Mouse (Mus musculus) bone marrow, adult 2 months (tissue): ENCODE measurements at regions not wholly inside any gene's neighbourhood (a gene's known extent, or its start where the extent isn't known, plus 50 kb on each side); places are given as distances from the start of the nearest gene placed in this dataset.

Experiments
- H3K27ac ChIP-seq: fragments of 200-500 bp; 2 replicates; pipeline ENCODE4 v1.5.1; 2012; ENCODE audit warnings: low read depth, mild to moderate bottlenecking, control low read depth, inconsistent platforms, low read length; ENCODE audit not compliant: control insufficient read depth, poor library complexity, insufficient read depth
- H3K4me1 ChIP-seq: fragments of 200-500 bp; 2 replicates; pipeline ENCODE4 v1.6.1; 2011; ENCODE audit warnings: low read length; ENCODE audit not compliant: control insufficient read depth, insufficient read depth
- H3K4me3 ChIP-seq: fragments of 200-500 bp; replicated peaks from 2 replicates; pipeline ENCODE3; 2011; ENCODE audit warnings: mild to moderate bottlenecking, low read depth, low read length, control low read depth; ENCODE audit not compliant: control insufficient read depth
- CTCF ChIP-seq: fragments of 200-500 bp; IDR thresholded peaks from 2 replicates; pipeline ENCODE4 v1.5.1; 2011; ENCODE audit warnings: low read length, control low read depth; ENCODE audit not compliant: control insufficient read depth, insufficient read depth
- POLR2A ChIP-seq: fragments of 200-500 bp; IDR thresholded peaks from 2 replicates; pipeline ENCODE4 v1.6.1; 2011; ENCODE audit warnings: low read depth, mild to moderate bottlenecking, control low read depth, low read length, borderline replicate concordance; ENCODE audit not compliant: control insufficient read depth
- WGBS: fragments of 180-500 bp; shearing (Covaris S2); methylation state at CpG from one replicate; pipeline ENCODE4 v1.1.7; 2018; 5-methylcytosine and 5-hydroxymethylcytosine counted together

GRCm38 (mm10) chr4:95207783-95208182, 155.8 kb upstream of the Jun start:
- Histone ChIP-seq H3K27ac (no peak overlapping the region), H3K4me3 (no peak overlapping the region), H3K4me1 (peaks cover 19% of the 10 kb centered on the region)
- TF ChIP-seq CTCF (no peak), POLR2A (no peak)
- WGBS = 84% methylated on average over 5 of the region's 5 CpGs

DNA sequence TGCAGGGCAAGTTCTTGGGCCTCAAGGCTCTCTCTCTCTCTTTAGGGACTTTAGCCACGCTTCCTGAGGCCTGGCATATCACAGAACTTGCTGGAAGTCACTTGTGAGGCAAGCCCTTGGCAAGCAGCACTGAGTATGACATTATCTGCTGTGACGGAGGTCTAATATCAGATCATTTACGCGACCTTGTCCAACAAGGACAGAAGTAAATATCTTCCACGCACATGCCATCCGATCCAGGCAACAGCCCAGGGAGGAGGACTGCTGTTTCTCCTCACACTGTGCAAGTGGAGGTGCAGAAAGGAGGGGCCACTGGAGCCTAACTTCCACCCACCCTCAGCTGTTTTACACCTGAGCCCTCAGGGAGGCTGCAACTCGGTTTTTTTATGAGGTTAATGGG, 156.8 kb upstream of the Jun start:
- WGBS = 57% methylated on average over 7 of the region's 7 CpGs

DNA sequence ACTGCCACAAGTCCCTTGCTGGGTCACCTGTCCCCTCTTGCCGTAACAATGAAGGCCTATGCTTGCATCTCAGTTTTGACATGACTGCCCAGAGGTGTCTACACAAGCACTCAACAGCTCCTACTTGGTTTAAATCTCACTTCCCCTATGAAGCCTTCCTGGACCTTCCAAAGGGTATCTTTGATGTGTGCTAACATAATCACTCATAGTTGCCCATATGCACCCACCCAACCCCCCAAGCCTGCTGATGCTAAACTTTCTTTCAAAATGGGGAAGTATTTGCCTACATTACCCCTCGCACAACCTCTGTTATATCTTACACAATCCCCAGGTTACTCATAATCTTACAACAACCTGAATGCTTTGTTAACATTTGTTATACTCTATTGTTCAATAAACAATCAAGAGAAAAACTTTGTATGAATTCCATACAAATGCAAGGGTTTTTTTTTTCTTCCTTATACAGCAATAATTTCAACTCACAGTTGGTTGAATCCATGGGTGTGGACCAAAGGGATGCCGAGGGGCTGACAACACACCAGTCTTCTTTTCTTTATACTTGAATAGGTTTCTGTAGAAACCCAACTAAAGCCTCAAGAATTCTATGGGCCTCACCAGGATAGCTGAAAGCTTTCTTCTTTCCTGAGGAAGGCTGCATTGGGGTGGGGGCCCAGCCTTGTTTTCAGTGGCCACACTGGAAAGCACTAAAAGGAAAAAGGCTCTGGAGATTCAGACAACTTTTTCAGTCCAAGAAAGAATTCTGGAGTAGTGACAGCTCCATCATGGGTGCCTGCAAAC, 157.5 kb upstream of the Jun start:
- Histone ChIP-seq H3K4me1 (peaks cover 21% of the 10 kb centered on the region), H3K4me3 (no peak overlapping the region), H3K27ac (peak overlapping the region; percentile 50; the same call in 1 of the 2 replicates)
- TF ChIP-seq POLR2A (no peak), CTCF (no peak)
- WGBS = 38% methylated on average over 3 of the region's 3 CpGs

More for the DNA sequence above, 156.8 kb upstream of the Jun start:
- TF ChIP-seq POLR2A (no peak), CTCF (no peak)
- Histone ChIP-seq H3K4me3 (no peak overlapping the region), H3K27ac (peak overlapping the region; percentile 50; the same call in 1 of the 2 replicates), H3K4me1 (peaks cover 20% of the 10 kb centered on the region)

DNA sequence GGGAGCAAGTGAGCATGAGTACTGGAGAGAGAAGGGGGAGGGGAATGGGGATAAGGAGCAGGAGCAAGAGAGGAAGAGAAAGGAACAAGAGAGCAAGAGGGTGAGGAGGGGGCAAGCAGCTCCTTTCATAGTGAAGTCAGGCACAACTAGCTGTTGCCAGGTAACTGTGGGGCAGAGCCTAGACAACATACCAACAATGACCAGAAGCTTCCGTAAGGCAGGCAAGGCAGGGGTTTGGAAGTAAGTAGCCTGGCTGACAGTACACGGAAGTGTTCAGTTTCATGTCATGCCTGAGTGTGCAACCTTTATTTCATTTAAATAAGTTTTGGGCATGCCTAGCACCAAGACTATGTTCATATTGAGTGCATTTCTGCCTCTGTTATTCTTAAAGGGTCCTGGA, 160.5 kb upstream of the Jun start:
- Histone ChIP-seq H3K27ac (no peak overlapping the region), H3K4me1 (peaks cover 16% of the 10 kb centered on the region), H3K4me3 (no peak overlapping the region)
- 81% methylated on average over 2 of the region's 2 CpGs for WGBS
- TF ChIP-seq POLR2A (no peak), CTCF (no peak)

- peaks cover 16% of the 10 kb centered on the region for H3K4me1 ChIP-seq
- TF ChIP-seq POLR2A (no peak), CTCF (no peak)
- H3K4me3 ChIP-seq = no peak overlapping the region
- H3K27ac ChIP-seq = no peak overlapping the region
- 44% methylated on average over 3 of the region's 3 CpGs for WGBS
Observed at GRCm38 (mm10) chr4:95213026-95213425, 161.0 kb upstream of the Jun start.

DNA sequence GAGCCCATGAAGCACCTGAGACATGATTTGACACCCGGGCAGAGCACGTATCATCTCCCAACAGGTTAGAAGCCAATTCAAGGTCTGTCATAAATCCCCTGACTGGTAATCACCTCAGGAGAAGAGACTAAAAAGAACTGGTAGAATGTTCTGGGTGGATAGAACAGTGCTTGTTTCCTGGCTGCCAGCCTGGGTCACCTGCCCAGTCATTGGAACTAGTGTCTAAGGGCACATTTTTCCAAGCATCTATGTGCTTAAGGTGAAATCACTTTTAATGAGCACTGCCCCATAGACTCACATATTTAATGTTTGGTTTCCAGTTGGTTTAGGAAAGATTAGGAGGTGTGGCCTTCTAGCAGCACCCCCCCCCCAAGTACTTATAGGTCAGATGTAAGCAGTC, 162.0 kb upstream of the Jun start:
- WGBS = 92% methylated on average over 2 of the region's 2 CpGs
- H3K4me3 ChIP-seq = no peak overlapping the region
- H3K4me1 ChIP-seq = peaks cover 14% of the 10 kb centered on the region
- H3K27ac ChIP-seq = no peak overlapping the region
- TF ChIP-seq POLR2A = no peak
- TF ChIP-seq CTCF = no peak

GRCm38 (mm10) chr4:95215187-95215586, 163.2 kb upstream of the Jun start:
- peaks cover 9% of the 10 kb centered on the region for H3K4me1 ChIP-seq
- WGBS = 21% methylated on average over 7 of the region's 7 CpGs
- H3K27ac ChIP-seq = peak overlapping the region; percentile 85; the same call in 1 of the 2 replicates
- H3K4me3 ChIP-seq = no peak overlapping the region
- TF ChIP-seq POLR2A (no peak), CTCF (no peak)

GRCm38 (mm10) chr4:95230461-95230860, 178.4 kb upstream of the Jun start:
- no peak overlapping the region for H3K4me3 ChIP-seq
- no peak for TF ChIP-seq POLR2A
- TF ChIP-seq CTCF = no peak
- peaks cover 4% of the 10 kb centered on the region; the same call in 1 of the 2 replicates for H3K4me1 ChIP-seq
- no peak overlapping the region for H3K27ac ChIP-seq
- 9% methylated on average over 1 of the region's 1 CpGs for WGBS
